Mouse (Mus musculus) MEL (cell line): ENCODE results near the gene Aldh4a1.

Source experiments
- CHD2 ChIP-seq: IDR thresholded peaks from 2 replicates; pipeline ENCODE4 v1.6.1; 2011; ENCODE audit warnings: low read length, improper control_type of control experiment
- CTCF ChIP-seq, 3 experiments: IDR thresholded peaks in 2 of 3; conservative IDR thresholded peaks in 1 of 3; 2 replicates each; pipeline ENCODE4 v1.5.1; 2011 to 2012; ENCODE audit warnings: low read length in 3 of 3, low read depth in 2 of 3, mild to moderate bottlenecking in 2 of 3, improper control_type of control experiment in 1 of 3, inconsistent platforms in 1 of 3, mixed read lengths in 1 of 3, moderate library complexity in 1 of 3; ENCODE audit not compliant: control insufficient read depth in 1 of 3, insufficient read depth in 1 of 3, poor library complexity in 1 of 3, severe bottlenecking in 1 of 3
- ELF1 ChIP-seq: IDR thresholded peaks from 2 replicates; pipeline ENCODE4 v1.6.1; 2014; ENCODE audit warnings: low read depth, mild to moderate bottlenecking, inconsistent platforms, low read length, improper control_type of control experiment, moderate library complexity
- GATA1 ChIP-seq: IDR thresholded peaks from 2 replicates; pipeline ENCODE4 v1.6.1; 2011; ENCODE audit warnings: low read depth, low read length, improper control_type of control experiment
- POLR2A ChIP-seq, 2 experiments: IDR thresholded peaks; 2 replicates each; pipeline ENCODE4 v1.6.1; 2011 to 2012; ENCODE audit warnings: low read length in 2 of 2, mild to moderate bottlenecking in 2 of 2, control low read depth in 1 of 2, improper control_type of control experiment in 1 of 2, low read depth in 1 of 2, moderate library complexity in 1 of 2; ENCODE audit not compliant: control insufficient read depth in 1 of 2, insufficient read depth in 1 of 2, poor library complexity in 1 of 2
- POLR2AphosphoS2 ChIP-seq: IDR thresholded peaks from 2 replicates; pipeline ENCODE4 v1.6.1; 2011; ENCODE audit warnings: low read length, improper control_type of control experiment

DNA sequence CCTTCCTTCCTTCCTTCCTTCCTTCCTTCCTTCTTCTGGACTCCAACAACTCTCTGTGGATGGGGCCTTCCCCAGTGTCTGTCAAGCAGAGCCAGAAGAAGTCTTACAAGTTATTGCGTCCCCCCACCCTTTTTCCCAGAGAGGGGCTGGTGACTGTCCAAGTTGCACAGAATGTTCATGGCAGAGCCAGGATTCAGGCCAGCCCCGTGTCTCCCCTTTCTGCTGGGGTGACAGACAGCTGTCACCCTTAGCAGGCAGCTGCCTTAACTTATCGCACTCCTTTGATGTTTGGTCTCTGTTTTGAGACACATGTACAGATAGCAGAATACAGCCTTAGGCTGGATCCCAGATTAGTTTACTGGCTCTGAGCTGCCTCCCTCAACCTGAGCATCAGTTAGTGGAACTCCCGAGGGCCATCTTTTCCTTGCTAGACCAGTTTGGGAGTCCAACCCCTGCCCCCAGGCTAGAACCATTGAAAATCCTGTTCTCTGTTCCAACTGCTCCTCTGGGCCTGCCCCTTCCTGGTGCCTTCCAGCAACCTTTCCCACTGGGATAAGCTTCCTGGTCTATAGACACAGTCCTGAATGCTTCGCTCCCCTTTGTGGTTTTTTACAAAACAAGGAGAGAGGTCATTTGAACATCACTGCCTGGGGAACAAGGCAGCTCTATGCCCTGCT is 33.2 kb upstream of the Aldh4a1 start:
- TF ChIP-seq CTCF (IDR thresholded peaks at IDR 0.05 in 2 of 3, conservative IDR thresholded peaks at IDR 0.05 in 1 of 3; ENCODE audit: control insufficient read depth in 1 of 3, insufficient read depth in 1 of 3, low read depth in 2 of 3, low read length in 3 of 3, poor library complexity in 1 of 3, severe bottlenecking in 1 of 3) (no peak), GATA1 (no peak), ELF1 (no peak), POLR2A (IDR thresholded peaks at IDR 0.05; ENCODE audit: control insufficient read depth in 1 of 2, insufficient read depth in 1 of 2, low read depth in 1 of 2, low read length in 2 of 2, poor library complexity in 1 of 2) (no peak), CHD2 (no peak), POLR2AphosphoS2 (no peak)
